Mouse (Mus musculus) 3134 (cell line): ENCODE results near the gene Wnt1.
"Not testable (repeated sequence)": the region's sequence is repeated elsewhere in the genome, so short reads cannot be mapped to it uniquely, and the experiment has no call there.

Source experiments
- DNase-seq: peaks from one replicate; pipeline ENCODE4 v3.0.0-alpha.2; 2011; ENCODE audit warnings: low spot score; ENCODE audit not compliant: insufficient read length; ENCODE audit errors: extremely low read depth

The Wnt1 gene

DNA sequence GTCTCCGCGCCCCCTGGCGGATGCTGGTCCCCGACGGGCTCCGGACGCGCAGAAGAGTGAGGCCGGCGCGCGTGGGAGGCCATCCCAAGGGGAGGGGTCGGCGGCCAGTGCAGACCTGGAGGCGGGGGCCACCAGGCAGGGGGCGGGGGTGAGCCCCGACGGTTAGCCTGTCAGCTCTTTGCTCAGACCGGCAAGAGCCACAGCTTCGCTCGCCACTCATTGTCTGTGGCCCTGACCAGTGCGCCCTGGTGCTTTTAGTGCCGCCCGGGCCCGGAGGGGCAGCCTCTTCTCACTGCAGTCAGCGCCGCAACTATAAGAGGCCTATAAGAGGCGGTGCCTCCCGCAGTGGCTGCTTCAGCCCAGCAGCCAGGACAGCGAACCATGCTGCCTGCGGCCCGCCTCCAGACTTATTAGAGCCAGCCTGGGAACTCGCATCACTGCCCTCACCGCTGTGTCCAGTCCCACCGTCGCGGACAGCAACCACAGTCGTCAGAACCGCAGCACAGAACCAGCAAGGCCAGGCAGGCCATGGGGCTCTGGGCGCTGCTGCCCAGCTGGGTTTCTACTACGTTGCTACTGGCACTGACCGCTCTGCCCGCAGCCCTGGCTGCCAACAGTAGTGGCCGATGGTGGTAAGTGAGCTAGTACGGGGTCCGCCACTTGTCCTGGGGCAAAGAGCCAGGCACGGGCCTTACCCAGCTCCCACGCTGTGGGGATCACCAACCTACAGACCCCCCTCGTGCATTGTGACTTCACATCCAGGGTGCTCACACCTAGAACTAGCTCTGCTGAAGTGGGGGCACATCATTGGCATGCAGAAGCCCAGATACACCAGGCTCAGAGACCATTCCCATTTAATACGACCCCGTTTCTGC lies at the start of gene Wnt1:
Gene Wnt1 (plus strand): TSS at position 197 of the 875 bp plus-strand sequence.
- DNase-seq, result no peak

DNA sequence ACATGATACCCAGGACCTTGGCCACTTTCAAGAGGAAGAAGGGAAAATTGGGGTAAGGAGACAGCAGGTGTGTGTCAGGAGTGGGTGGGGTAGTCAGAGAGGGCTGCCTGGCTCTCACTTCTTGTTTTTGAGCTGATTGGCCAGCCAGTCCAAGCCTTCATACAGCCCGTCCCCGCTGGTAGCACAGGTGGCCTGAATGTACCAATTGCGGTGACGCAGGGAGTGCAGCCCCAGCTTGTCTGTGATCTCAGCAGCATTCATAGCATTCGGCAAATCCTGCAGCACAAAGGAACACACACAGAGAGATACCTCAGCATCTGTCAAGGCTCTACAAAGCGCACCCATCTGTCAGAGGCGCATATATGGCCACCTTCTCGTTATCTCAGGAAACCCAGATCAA lies 49.4 kb upstream of the Wnt1 start:
- DNase-seq, result no peak

DNA sequence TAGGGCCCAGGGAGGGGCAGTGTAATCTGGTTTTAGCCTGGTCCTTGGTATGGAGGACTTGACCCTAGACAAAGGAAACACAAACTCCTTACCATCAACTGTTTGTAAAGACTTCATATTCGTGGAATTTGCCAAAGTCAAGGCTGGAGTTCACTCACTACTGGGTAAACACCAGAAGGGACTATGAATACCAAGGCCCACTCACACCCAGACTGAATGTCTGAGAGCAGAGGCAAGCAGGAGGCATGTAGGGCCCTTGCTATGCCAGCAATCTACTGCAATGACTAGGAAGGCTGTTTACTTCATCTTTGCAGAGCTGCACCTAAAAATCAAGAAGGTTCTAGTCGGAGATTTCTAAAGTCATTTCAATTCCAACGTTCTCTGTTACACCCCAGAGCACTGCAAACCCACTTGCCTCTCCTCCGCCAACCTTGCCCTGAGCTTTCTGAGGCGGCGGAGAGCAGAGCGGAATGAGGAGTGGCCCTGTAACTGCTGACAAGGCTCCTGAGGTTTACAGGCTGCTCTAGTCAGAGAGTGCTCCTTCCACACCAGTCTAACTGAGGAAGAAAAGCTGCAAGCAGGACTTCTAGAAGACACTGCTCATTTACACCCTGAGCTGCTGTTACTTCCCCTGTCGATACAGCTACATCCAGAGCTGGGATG lies 46.8 kb upstream of the Wnt1 start:
- DNase-seq, result no peak

DNA sequence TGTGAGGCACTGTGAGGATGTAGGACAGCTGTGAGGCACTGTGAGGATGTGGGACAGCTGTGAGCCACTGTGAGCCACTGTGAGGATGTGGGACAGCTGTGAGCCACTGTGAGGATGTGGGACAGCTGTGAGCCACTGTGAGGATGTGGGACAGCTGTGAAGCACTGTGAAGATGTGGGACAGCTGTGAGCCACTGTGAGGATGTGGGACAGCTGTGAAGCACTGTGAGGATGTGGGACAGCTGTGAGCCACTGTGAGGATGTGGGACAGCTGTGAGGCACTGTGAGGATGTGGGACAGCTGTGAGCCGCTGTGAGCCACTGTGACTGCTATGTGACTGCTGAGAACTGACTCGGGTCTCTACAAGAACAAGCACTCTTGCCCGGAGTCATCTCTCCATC lies 45.8 kb upstream of the Wnt1 start:
- not testable (repeated sequence) for DNase-seq

- DNase-seq, result peak; percentile 24
Observed at GRCm38 (mm10) chr15:98746344-98746965, 43.2 kb upstream of the Wnt1 start.

GRCm38 (mm10) chr15:98747296-98747695 lies 42.4 kb upstream of the Wnt1 start:
- DNase-seq, result no peak

DNA sequence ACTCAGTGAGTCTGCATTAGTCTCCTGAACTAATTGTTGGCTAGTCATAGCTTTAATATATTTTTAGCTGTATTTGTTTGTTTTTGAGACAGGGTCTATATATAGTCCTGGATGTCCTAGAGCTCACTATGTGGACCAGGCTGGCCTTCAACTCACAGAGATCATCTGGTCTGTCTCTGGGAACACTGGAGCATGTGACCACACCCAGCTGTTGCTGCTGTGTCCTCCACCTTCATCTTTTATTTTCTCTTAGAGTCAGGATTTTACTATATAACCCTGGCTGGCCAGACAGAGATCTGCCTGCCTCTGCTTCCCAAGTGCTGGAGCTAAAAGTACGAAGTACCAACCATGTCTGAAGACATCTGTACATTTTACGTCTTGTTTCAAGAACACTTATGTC lies 40.6 kb upstream of the Wnt1 start:
- DNase-seq, result no peak

- no peak for DNase-seq
Observed at GRCm38 (mm10) chr15:98753021-98753423, 36.6 kb upstream of the Wnt1 start.

GRCm38 (mm10) chr15:98754125-98754524 lies 35.5 kb upstream of the Wnt1 start:
- DNase-seq, result no peak

GRCm38 (mm10) chr15:98762201-98762621 lies 27.4 kb upstream of the Wnt1 start:
- DNase-seq, result peak; percentile 85

DNA sequence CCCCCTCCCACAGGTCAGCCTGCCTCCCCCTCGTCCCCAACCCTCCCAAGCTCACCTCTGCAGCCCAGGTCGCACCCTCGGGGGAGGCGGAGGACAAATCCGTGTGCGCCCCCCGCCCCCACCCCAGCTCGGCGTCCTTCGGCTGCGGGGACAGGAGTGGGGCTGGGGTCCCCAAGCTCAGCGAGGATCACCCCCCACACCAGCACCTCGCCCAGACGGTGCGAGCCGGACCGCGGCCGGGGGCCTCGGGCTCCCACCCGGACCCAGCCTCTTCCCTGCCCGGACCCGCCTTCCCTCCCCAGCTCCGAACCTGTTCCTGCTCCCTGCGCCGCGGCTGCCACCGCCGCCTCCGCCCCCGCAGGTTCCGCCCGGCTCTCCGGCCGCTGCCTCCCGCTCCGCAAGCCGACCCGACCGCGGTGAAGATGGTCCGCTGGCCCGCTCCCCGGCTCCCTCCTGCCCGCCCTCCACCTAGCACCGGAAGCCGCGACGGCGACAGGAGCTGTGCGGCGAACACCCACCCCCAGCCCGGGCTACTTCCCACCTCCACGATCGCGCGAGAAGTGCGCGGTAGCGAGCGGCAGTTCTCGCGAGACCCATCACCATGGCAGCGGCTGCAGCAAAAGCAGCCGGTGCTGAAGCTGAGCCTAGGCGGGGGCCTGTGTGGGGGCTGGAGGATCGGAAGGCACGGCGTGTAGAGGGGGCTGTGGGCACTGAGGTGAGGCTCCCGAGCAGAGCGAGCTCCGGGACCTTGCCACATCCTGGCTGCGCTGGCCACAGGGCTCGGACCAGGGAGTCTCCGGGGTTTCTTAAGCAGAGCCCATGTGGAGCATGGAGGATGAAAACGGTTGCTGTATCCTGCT lies 26.8 kb upstream of the Wnt1 start, which contains the start of gene Arf3:
Gene Arf3 (minus strand): TSS at position 545 of the 860 bp plus-strand sequence.
- DNase-seq, result peak; percentile 95

DNA sequence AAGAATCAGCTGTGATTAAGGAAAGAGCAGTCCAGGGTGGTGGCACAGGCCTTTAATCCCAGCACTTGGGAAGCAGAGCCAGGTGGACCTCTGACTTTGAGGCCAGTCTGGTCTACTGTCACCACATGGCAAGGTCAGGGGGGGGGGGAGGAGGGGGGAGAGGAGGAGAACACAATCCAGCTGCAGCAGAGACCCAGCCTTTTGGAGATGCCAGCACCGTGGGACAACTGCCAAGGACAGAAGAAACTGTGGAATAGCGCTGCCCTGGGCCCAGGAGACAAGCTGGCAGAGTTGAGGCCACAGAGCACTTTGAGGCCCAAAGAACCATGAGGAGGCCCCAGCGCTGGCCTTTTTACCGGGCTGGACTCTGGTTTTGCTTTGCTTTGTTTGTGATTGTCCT lies 23.7 kb upstream of the Wnt1 start:
- peak; percentile 59 for DNase-seq

DNA sequence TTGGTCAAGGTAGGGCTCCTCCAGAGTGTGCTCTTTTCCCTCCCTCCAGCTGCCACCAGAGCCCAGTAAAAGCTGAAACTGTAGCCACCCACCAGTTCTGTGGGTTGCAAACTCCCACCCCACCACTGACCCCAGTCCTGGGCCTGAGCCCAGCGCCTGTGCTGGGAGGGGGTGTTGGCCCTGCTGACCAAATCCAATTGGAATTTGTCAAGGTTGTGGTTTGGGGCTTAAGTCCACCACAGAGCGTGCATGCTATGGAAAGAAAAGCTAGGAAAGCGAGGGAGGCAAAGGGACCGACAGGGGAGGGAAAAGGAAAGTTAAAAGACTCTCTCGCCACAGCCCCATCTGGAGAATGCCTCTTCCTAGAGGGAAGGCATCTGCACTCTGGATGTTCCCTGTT lies 21.4 kb upstream of the Wnt1 start:
- DNase-seq, result peak; percentile 87

DNA sequence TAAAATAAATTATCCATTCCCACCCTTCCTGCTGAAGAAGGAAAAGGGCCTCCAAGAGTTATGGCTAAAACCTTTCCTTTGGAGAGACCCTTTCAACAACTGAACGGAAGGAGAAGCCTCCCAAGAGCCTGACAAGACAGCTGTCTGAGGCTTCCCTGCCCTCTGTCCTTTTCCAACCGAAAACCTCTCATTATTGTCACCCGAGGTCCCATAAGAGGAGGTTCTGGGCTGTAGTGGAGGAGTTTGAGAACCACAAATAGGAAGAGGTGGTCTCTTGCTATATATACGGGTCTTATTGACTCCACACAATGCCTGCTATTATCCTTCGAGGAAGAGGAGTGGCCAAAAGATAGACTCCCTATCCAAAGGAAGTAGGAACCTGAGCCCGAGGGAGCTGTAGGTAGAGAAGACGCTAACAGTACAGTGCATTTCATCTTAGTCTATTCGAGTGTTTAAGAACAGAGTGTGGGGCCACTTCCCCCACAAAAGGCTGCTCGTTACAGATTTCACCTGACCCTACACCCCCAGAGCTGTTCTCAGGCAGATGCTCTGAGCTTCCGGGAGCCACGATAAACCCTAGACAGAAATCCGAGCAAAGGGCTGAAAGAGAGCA lies 17.7 kb upstream of the Wnt1 start:
- no peak for DNase-seq

DNA sequence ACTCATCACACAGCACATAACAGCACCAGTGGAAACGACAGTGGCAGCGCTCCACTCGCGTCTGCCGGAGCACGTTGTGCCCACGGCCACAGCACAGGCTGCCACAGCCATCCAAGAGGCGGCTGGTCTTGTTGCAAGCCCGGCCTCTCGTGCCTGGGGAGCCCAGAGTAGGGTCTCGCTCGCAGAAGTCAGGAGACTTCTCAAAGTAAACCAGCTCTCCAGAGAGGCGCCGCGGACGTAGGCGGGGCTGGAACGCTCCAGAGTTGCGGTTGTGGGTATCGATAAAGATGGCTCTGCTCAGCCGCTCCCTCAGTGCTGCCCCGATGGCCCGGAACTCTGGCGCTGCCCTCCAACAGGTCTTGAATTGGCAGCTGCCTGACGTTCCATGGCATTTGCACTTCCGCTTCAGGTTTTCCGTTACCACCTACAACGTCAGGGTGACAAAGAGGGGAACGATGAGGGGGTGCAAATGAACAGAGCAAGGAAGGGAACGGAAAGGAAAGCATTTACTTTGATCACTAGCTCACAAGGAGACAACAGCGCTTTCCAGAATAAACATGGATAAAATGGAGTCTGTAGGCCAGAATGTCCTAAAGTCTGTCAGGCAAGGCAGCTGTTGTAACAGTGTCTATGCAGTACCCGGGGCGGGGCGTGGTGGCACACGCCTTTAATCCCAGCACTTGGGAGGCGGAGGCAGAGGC lies 17.0 kb upstream of the Wnt1 start:
- no peak for DNase-seq

DNA sequence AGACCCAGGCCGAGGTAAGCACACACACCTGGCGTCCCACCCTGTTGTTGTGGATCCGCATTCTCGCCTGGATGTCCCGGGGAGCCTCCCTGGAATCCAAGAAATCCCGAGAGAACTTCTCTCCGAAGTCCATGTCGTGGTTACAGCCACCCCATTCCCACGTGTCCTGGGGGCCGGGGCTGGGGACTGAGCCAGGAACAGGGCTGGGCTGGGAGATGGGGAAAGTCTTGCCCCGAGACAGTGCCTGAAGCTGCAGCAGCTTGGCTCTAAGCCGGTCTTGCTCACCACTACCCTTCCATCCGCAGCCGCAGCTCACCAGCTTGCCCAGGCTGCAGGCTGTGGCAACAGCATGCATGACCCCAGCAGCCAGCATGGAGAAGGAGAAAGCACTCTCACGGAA lies 15.6 kb upstream of the Wnt1 start:
- DNase-seq, result peak; percentile 89

DNA sequence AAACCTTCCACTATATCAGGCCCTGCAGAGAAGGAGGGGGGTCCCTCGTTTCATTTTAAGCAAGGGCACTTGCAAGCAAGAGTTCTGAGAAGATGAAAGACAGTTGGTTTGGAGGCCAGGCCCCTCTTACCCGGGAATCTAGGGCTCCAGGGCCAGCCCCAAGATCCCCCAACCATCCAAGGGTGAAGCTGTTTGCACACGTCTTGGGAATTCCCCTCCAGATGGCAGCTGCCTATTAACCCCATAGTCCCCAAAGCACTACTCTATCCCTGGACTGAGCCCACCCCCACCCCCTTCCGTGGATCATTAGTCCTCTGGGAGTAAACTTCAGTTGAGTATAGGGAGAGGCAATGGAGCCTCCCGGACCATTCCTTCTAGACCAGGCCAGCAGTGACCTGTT lies 14.1 kb upstream of the Wnt1 start:
- no peak for DNase-seq

GRCm38 (mm10) chr15:98776280-98777004 lies 13.2 kb upstream of the Wnt1 start:
- peak; percentile 66 for DNase-seq
